Mouse (Mus musculus) forebrain, embryonic 13.5 days (tissue): ENCODE measurements around the gene Pusl1. TPM values are rescaled to one million over a fixed set of nuclear protein-coding genes. Genes with fewer than 3 reads are reported as not detected.

Experiments
- ATAC-seq: fragments of 200-750 bp; cut with Nextera tagmentation; 2 replicates; pipeline ENCODE4 v1.8.0; 2017
- H3K27ac ChIP-seq: fragments of 300-500 bp; sonication (generic); 2 replicates; pipeline ENCODE4 v1.5.1; 2015; ENCODE audit warnings: inconsistent platforms, mild to moderate bottlenecking, moderate library complexity
- H3K27me3 ChIP-seq: fragments of 300-500 bp; sonication (generic); 2 replicates; pipeline ENCODE4 v1.6.1; 2015; ENCODE audit warnings: mild to moderate bottlenecking, inconsistent platforms
- H3K36me3 ChIP-seq: fragments of 300-500 bp; sonication (generic); 2 replicates; pipeline ENCODE4 v1.6.1; 2015; ENCODE audit warnings: mild to moderate bottlenecking, inconsistent platforms; ENCODE audit not compliant: poor library complexity, severe bottlenecking
- H3K4me1 ChIP-seq: fragments of 300-500 bp; sonication (generic); 2 replicates; pipeline ENCODE4 v1.6.1; 2015; ENCODE audit warnings: inconsistent platforms
- H3K4me2 ChIP-seq: fragments of 300-500 bp; sonication (generic); 2 replicates; pipeline ENCODE4 v1.6.1; 2015; ENCODE audit warnings: inconsistent platforms, mild to moderate bottlenecking, moderate library complexity
- H3K4me3 ChIP-seq: fragments of 300-500 bp; sonication (generic); 2 replicates; pipeline ENCODE4 v1.5.1; 2015; ENCODE audit warnings: mild to moderate bottlenecking, inconsistent platforms
- H3K9ac ChIP-seq: fragments of 300-500 bp; sonication (generic); 2 replicates; pipeline ENCODE4 v1.6.1; 2015; ENCODE audit warnings: mild to moderate bottlenecking, inconsistent platforms
- H3K9me3 ChIP-seq: fragments of 300-500 bp; sonication (generic); replicated peaks from 2 replicates; pipeline ENCODE4 v1.6.1; 2016; ENCODE audit warnings: inconsistent platforms
- WGBS: fragments of 180-500 bp; shearing (Covaris S2); methylation state at CpG from one replicate; pipeline ENCODE4 v1.1.7; 2015; 5-methylcytosine and 5-hydroxymethylcytosine counted together
- microRNA-seq: library from miRNA; unstranded; fragments of <30 nt; microRNA quantifications from one replicate; pipeline ENCODE4, GENCODE M21; 2016
- polyA plus RNA-seq: library from polyadenylated mRNA; unstranded; fragments of >200 nt; fragmentation: Nextera tagmentation; extraction: Ambion mirVana; gene quantifications from 2 replicates; pipeline ENCODE4 v1.2.1, GENCODE M21; 2015

Pusl1 gene
- polyA plus RNA-seq, 1 experiment from 2014 or later, result 46.5 TPM

GRCm38 (mm10) chr4:155838187-155839153 is 53.1 kb downstream of the Pusl1 start:
- no peak overlapping the region for H3K4me3 ChIP-seq
- 67% methylated on average over 8 of the region's 8 CpGs for WGBS
- no peak overlapping the region for H3K9ac ChIP-seq
- peaks cover 30% of the 10 kb centered on the region for H3K4me1 ChIP-seq
- H3K36me3 ChIP-seq, result peaks cover under 1% of the 10 kb centered on the region; the same call in 1 of the 2 replicates
- no peak for ATAC-seq
- H3K4me2 ChIP-seq, result no peak overlapping the region
- no peak overlapping the region for H3K27ac ChIP-seq
- H3K27me3 ChIP-seq, result peaks cover 15% of the 10 kb centered on the region
- H3K9me3 ChIP-seq, result no peaks in the 10 kb centered on the region

Small RNA genes lying within 50 kb of the gene (microRNA-seq; reads per million reads assigned to microRNA genes)
- gene Gm22991, result not detected

Other genes with a start within 250 kb of the Pusl1 start
- gene Gm10563, start 246.4 kb downstream of the Pusl1 start, polyA plus RNA-seq, result not detected in 2 replicates
- 1.6 and 2.1 TPM in 2 replicates for gene Mmp23, start 238.4 kb downstream of the Pusl1 start, polyA plus RNA-seq
- 29.8 and 35.2 TPM in 2 replicates for gene Mib2, start 222.6 kb downstream of the Pusl1 start, polyA plus RNA-seq
- 1.9 and 2.3 TPM in 2 replicates for gene Fndc10, start 197.4 kb downstream of the Pusl1 start, polyA plus RNA-seq
- 160 and 162 TPM in 2 replicates for gene Ssu72, start 187.0 kb downstream of the Pusl1 start, polyA plus RNA-seq
- gene Tmem240, start 157.0 kb downstream of the Pusl1 start, polyA plus RNA-seq, result 1.9 and 2.4 TPM in 2 replicates
- 79.2 and 93.3 TPM in 2 replicates for gene Atad3a, start 130.7 kb downstream of the Pusl1 start, polyA plus RNA-seq
- 15.1 and 15.3 TPM in 2 replicates for gene Vwa1, start 117.1 kb downstream of the Pusl1 start, polyA plus RNA-seq
- gene Tmem88b, start 105.9 kb downstream of the Pusl1 start, polyA plus RNA-seq, result 0.20 and 0.45 TPM in 2 replicates
- 0.18 TPM in 1 of 2 replicates, not detected in the other for gene Ankrd65, start 101.3 kb downstream of the Pusl1 start, polyA plus RNA-seq
- gene Mrpl20, start 88.9 kb downstream of the Pusl1 start, polyA plus RNA-seq, result 251 and 266 TPM in 2 replicates
- 166 and 179 TPM in 2 replicates for gene Ccnl2, start 79.3 kb downstream of the Pusl1 start, polyA plus RNA-seq
- gene Aurkaip1, start 60.5 kb downstream of the Pusl1 start, polyA plus RNA-seq, result 147 and 151 TPM in 2 replicates
- gene Mxra8, start 52.1 kb downstream of the Pusl1 start, polyA plus RNA-seq, result 15.6 and 17.1 TPM in 2 replicates
- 7.2 and 7.6 TPM in 2 replicates for gene Dvl1, start 44.4 kb downstream of the Pusl1 start, polyA plus RNA-seq
- 0.58 and 0.72 TPM in 2 replicates for gene Tas1r3, start 28.4 kb downstream of the Pusl1 start, polyA plus RNA-seq
- 19.1 and 22.3 TPM in 2 replicates for gene Cptp, start 22.3 kb downstream of the Pusl1 start, polyA plus RNA-seq
- gene Ints11, start 22.2 kb downstream of the Pusl1 start, polyA plus RNA-seq, result 96.2 and 106 TPM in 2 replicates
- gene Acap3, start within 50 bp of the Pusl1 start, polyA plus RNA-seq, result 51.0 and 56.7 TPM in 2 replicates
- 131 and 136 TPM in 2 replicates for gene Ube2j2, start 52.0 kb upstream of the Pusl1 start, polyA plus RNA-seq
- gene C1qtnf12, start 70.5 kb upstream of the Pusl1 start, polyA plus RNA-seq, result 7.0 and 10.1 TPM in 2 replicates
- gene B3galt6, start 100.9 kb upstream of the Pusl1 start, polyA plus RNA-seq, result 21.0 and 21.8 TPM in 2 replicates
- 113 and 118 TPM in 2 replicates for gene Sdf4, start 101.1 kb upstream of the Pusl1 start, polyA plus RNA-seq
- 0.63 and 1.1 TPM in 2 replicates for gene Tnfrsf4, start 122.1 kb upstream of the Pusl1 start, polyA plus RNA-seq
- 0.83 and 0.98 TPM in 2 replicates for gene Tnfrsf18, start 134.4 kb upstream of the Pusl1 start, polyA plus RNA-seq
- gene Ttll10, start 167.6 kb upstream of the Pusl1 start, polyA plus RNA-seq, result not detected in 2 replicates
- gene 9430015G10Rik, start 218.2 kb upstream of the Pusl1 start, polyA plus RNA-seq, result 46.2 and 50.3 TPM in 2 replicates
- 0.81 and 0.87 TPM in 2 replicates for gene Rnf223, start 238.7 kb upstream of the Pusl1 start, polyA plus RNA-seq